Comparison of ENCODE assay signal across 8 mouse cellular contexts in the genomic region with DNA sequence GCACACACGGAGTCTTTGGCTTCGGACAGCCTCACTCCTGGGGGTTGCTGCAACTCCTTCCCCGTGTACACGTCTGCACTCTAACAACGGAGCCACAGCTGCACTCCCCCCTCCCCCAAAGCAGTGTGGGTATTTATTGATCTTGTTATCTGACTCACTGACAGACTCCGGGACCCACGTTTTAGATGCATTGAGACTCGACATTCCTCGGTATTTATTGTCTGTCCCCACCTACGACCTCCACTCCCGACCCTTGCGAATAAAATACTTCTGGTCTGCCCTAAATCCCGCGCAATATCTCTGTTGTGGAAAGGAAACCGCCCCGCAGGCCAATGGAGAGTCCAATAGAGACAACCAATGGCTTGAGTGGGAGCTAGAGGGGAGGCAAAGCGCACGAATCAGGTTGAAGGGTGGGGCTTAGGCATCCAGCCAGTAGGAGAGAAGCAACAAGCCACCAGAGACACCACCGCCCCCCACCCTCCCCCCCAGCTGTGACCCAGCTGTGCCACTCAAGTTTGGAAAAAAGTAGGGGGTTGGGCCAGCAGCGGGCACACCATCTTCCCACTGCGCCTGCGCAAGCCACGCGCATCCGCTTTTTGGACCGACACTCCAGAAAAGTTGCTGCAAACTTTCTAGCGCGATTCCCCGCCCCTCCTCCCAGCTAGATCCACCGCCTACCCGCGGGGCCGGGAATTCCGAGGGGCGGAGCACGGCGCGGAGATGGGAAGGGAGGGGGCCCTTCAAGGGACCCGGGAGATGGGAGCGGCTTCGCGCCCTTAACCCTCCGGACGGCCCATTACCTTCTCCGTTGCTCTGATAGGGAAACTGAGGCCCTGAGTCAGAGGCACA. TPM values are rescaled to one million over a fixed set of nuclear protein-coding genes. Genes with fewer than 3 reads are reported as not detected.
DNase-seq lines count a peak whose midpoint lies in the region; ATAC-seq and TF ChIP-seq lines count a peak whose summit lies in the region.

No protein-coding gene starts in this region.

- ATAC-seq in embryonic facial prominence, embryonic 14.5 days (ENCODE audit: low read depth): peak; percentile 85
- peak; percentile 85 for ATAC-seq in limb, embryonic 14.5 days (ENCODE audit: low FRiP score, low read depth)
- peak; percentile 69 for ATAC-seq in midbrain, embryonic 16.5 days

- TF ChIP-seq EP300 in heart, adult 2 months (IDR thresholded peaks at IDR 0.05; ENCODE audit: insufficient read depth, low read depth, low read length): peak; percentile 66; the same call in 1 of the 2 replicates

- H3K79me2 ChIP-seq in heart, adult 2 months (replicated peaks; ENCODE audit: control insufficient read depth, insufficient read depth, low read length): no peaks in the 10 kb centered on the region

- no peaks in the 10 kb centered on the region for H3K9me3 ChIP-seq in embryonic facial prominence, embryonic 14.5 days (ENCODE audit: control insufficient read depth, low read length)
- no peaks in the 10 kb centered on the region for H3K9me3 ChIP-seq in limb, embryonic 14.5 days (ENCODE audit: control insufficient read depth, low read length)
- H3K9me3 ChIP-seq in midbrain, embryonic 16.5 days (replicated peaks; ENCODE audit: control insufficient read depth, low read length, poor library complexity, severe bottlenecking): no peaks in the 10 kb centered on the region

- peak overlapping the region; percentile 95 for H3K9ac ChIP-seq in embryonic facial prominence, embryonic 14.5 days (ENCODE audit: low read depth, low read length)
- peak overlapping the region; percentile 89 for H3K9ac ChIP-seq in heart, adult 2 months (ENCODE audit: low read depth, low read length)
- peak overlapping the region; percentile 94 for H3K9ac ChIP-seq in limb, embryonic 14.5 days (ENCODE audit: low read depth, low read length, severe bottlenecking)
- peak overlapping the region; percentile 63 for H3K9ac ChIP-seq in midbrain, embryonic 16.5 days (ENCODE audit: low read depth, low read length)

- intact Hi-C loops in heart, adult 2 months (cut with DNase I): loop anchor here (1.0 kb wide), 1 partner anchor 25 kb away; no protein-coding TSS in a partner anchor

- peaks cover 40% of the 10 kb centered on the region for H3K36me3 ChIP-seq in embryonic facial prominence, embryonic 14.5 days (ENCODE audit: control insufficient read depth, insufficient read depth, low read length)
- no peaks in the 10 kb centered on the region; the same call in 1 of the 2 replicates for H3K36me3 ChIP-seq in heart, adult 2 months (ENCODE audit: control insufficient read depth, insufficient read depth, low read length)
- no peaks in the 10 kb centered on the region for H3K36me3 ChIP-seq in kidney, adult 2 months (ENCODE audit: control insufficient read depth, insufficient read depth, low read length)
- H3K36me3 ChIP-seq in limb, embryonic 14.5 days (ENCODE audit: control insufficient read depth, insufficient read depth, low read length): peaks cover 38% of the 10 kb centered on the region
- peaks cover 14% of the 10 kb centered on the region; the same call in 1 of the 2 replicates for H3K36me3 ChIP-seq in midbrain, embryonic 16.5 days (ENCODE audit: control insufficient read depth, insufficient read depth, low read length)

- peak overlapping the region; percentile 80 for H3K4me3 ChIP-seq in embryonic facial prominence, embryonic 14.5 days (ENCODE audit: low read depth, low read length)
- peak overlapping the region; percentile 85 for H3K4me3 ChIP-seq in heart, adult 2 months
- H3K4me3 ChIP-seq in kidney, adult 2 months (ENCODE audit: insufficient read depth, low read depth, low read length): peak overlapping the region; percentile 75
- peak overlapping the region; percentile 79 for H3K4me3 ChIP-seq in limb, embryonic 14.5 days (replicated peaks; ENCODE audit: low read length)
- H3K4me3 ChIP-seq in midbrain, embryonic 16.5 days (ENCODE audit: low read depth, low read length): peak overlapping the region; percentile 52

- peak overlapping the region; percentile 98 for H3K27ac ChIP-seq in embryonic facial prominence, embryonic 14.5 days (replicated peaks; ENCODE audit: low read depth, low read length)
- H3K27ac ChIP-seq in heart, adult 2 months: peak overlapping the region; percentile 96
- peak overlapping the region; percentile 95 for H3K27ac ChIP-seq in kidney, adult 2 months (ENCODE audit: insufficient read depth, low read depth, low read length)
- H3K27ac ChIP-seq in limb, embryonic 14.5 days (replicated peaks; ENCODE audit: low read depth, low read length): peak overlapping the region; percentile 98
- H3K27ac ChIP-seq in midbrain, embryonic 16.5 days (ENCODE audit: low read length): peak overlapping the region; percentile 60

- no peaks in the 10 kb centered on the region for H3K27me3 ChIP-seq in embryonic facial prominence, embryonic 14.5 days (replicated peaks; ENCODE audit: control insufficient read depth, insufficient read depth, low read length)
- no peaks in the 10 kb centered on the region for H3K27me3 ChIP-seq in heart, adult 2 months (ENCODE audit: control insufficient read depth, insufficient read depth, low read length)
- H3K27me3 ChIP-seq in kidney, adult 2 months (replicated peaks; ENCODE audit: control insufficient read depth, insufficient read depth, low read length): no peaks in the 10 kb centered on the region
- H3K27me3 ChIP-seq in limb, embryonic 14.5 days (ENCODE audit: control insufficient read depth, insufficient read depth, low read length): no peaks in the 10 kb centered on the region
- peaks cover 24% of the 10 kb centered on the region for H3K27me3 ChIP-seq in midbrain, embryonic 16.5 days (ENCODE audit: control insufficient read depth, insufficient read depth, low read depth, low read length)

- WGBS in embryonic facial prominence, embryonic 14.5 days: under 1% methylated on average over 37 of the region's 45 CpGs
- under 1% methylated on average over 45 of the region's 45 CpGs for WGBS in heart, adult 2 months
- WGBS in kidney, adult 2 months: under 1% methylated on average over 45 of the region's 45 CpGs
- 1% methylated on average over 42 of the region's 45 CpGs for WGBS in limb, embryonic 14.5 days
- WGBS in midbrain, embryonic 16.5 days: under 1% methylated on average over 44 of the region's 45 CpGs

- no peak for TF ChIP-seq CTCF in heart, adult 2 months (IDR thresholded peaks at IDR 0.05)
- no peak for TF ChIP-seq CTCF in kidney, adult 2 months (conservative IDR thresholded peaks at IDR 0.05; ENCODE audit: insufficient read depth, insufficient read length, low read depth, low read length)

- H3K4me2 ChIP-seq in embryonic facial prominence, embryonic 14.5 days (ENCODE audit: low read depth, low read length): peak overlapping the region; percentile 91
- peak overlapping the region; percentile 84 for H3K4me2 ChIP-seq in limb, embryonic 14.5 days (replicated peaks; ENCODE audit: low read depth, low read length, severe bottlenecking)
- peak overlapping the region; percentile 98 for H3K4me2 ChIP-seq in midbrain, embryonic 16.5 days (ENCODE audit: low read length)

- TF ChIP-seq POLR2A in heart, adult 2 months (IDR thresholded peaks at IDR 0.05; ENCODE audit: insufficient read depth, low read depth, low read length): peak; percentile 83
- peak; percentile 69 for TF ChIP-seq POLR2A in kidney, adult 2 months (IDR thresholded peaks at IDR 0.05; ENCODE audit: low read depth, low read length)
- TF ChIP-seq POLR2A in limb, embryonic 14.5 days (IDR thresholded peaks at IDR 0.05; ENCODE audit: borderline replicate concordance, extremely low read depth, insufficient read depth, insufficient read length): peak; percentile 85; the same call in 1 of the 2 replicates

- peaks cover 24% of the 10 kb centered on the region for H3K4me1 ChIP-seq in embryonic facial prominence, embryonic 14.5 days (ENCODE audit: control insufficient read depth, insufficient read depth, low read length)
- H3K4me1 ChIP-seq in heart, adult 2 months (ENCODE audit: control insufficient read depth, insufficient read depth, low read length): peaks cover 6% of the 10 kb centered on the region
- H3K4me1 ChIP-seq in kidney, adult 2 months (ENCODE audit: control insufficient read depth, insufficient read depth, low read length): no peaks in the 10 kb centered on the region
- peaks cover 37% of the 10 kb centered on the region for H3K4me1 ChIP-seq in limb, embryonic 14.5 days (ENCODE audit: control insufficient read depth, insufficient read depth, low read length)
- peaks cover 28% of the 10 kb centered on the region for H3K4me1 ChIP-seq in midbrain, embryonic 16.5 days (ENCODE audit: control insufficient read depth, insufficient read depth, low read length)

- DNase-seq in 3T3-L1 (ENCODE audit: low read depth, low spot score): peak; percentile 98
- peak; percentile 99 for DNase-seq in adrenal gland, adult 8-10 months
- peak; percentile 99 for DNase-seq in embryonic facial prominence, embryonic 14.5 days (ENCODE audit: low spot score)
- peak; percentile 96 to 98 for DNase-seq in heart, adult 2 months
- DNase-seq in kidney, adult 2 months: peak; percentile 99
- DNase-seq in limb, embryonic 14.5 days (ENCODE audit: low spot score): peak; percentile 98
- DNase-seq in spleen, postnatal 14 days (ENCODE audit: low spot score in 2 of 2): peak; percentile 63 to 69

RNA-seq across cellular contexts. Expression of gene Six5, which starts 0.6 kb away (rescaled TPM):
- total RNA-seq in adrenal gland, adult 8-10 months (2022): 10 to 100 TPM; 16.8 to 27.8 (median 20.2) TPM
- polyA plus RNA-seq in embryonic facial prominence, embryonic 14.5 days (2014; fragmentation: Nextera tagmentation; extraction: Ambion mirVana): 13.4 and 16.3 TPM in 2 replicates
- 1 to 10 TPM; 7.1 to 8.2 TPM for total RNA-seq in heart, adult 2 months (2021)
- 26.0 and 29.8 TPM in 2 replicates for polyA plus RNA-seq in heart, adult 2 months (2012; rRNA removed)
- 14.1 and 22.2 TPM in 2 replicates for polyA plus RNA-seq in kidney, adult 2 months (2012; rRNA removed)
- polyA plus RNA-seq in limb, embryonic 14.5 days (2012; rRNA removed): 103 and 157 TPM in 2 replicates
- 19.1 and 20.3 TPM in 2 replicates for polyA plus RNA-seq in limb, embryonic 14.5 days (2014; fragmentation: Nextera tagmentation; extraction: Ambion mirVana)
- polyA plus RNA-seq in midbrain, embryonic 16.5 days (2015; fragmentation: Nextera tagmentation; extraction: Ambion mirVana): 1.5 and 1.6 TPM in 2 replicates

RNA-seq across cellular contexts. Expression of gene Dmpk, which starts 10.1 kb away (rescaled TPM):
- 100 to 1,000 TPM; 118 to 287 (median 209) TPM for total RNA-seq in adrenal gland, adult 8-10 months (2022)
- 43.3 and 58.2 TPM in 2 replicates for polyA plus RNA-seq in embryonic facial prominence, embryonic 14.5 days (2014; fragmentation: Nextera tagmentation; extraction: Ambion mirVana)
- 100 to 1,000 TPM; 482 to 516 TPM for total RNA-seq in heart, adult 2 months (2021)
- polyA plus RNA-seq in heart, adult 2 months (2012; rRNA removed): 1,225 and 1,460 TPM in 2 replicates
- polyA plus RNA-seq in kidney, adult 2 months (2012; rRNA removed): 52.7 and 53.0 TPM in 2 replicates
- polyA plus RNA-seq in limb, embryonic 14.5 days (2012; rRNA removed): 143 and 177 TPM in 2 replicates
- polyA plus RNA-seq in limb, embryonic 14.5 days (2014; fragmentation: Nextera tagmentation; extraction: Ambion mirVana): 33.1 and 37.1 TPM in 2 replicates
- polyA plus RNA-seq in midbrain, embryonic 16.5 days (2015; fragmentation: Nextera tagmentation; extraction: Ambion mirVana): 6.9 and 8.1 TPM in 2 replicates

RNA-seq across cellular contexts. Expression of gene Dmwd, which starts 17.7 kb away (rescaled TPM):
- 10 to 100 TPM; 54.9 to 74.1 (median 62.4) TPM for total RNA-seq in adrenal gland, adult 8-10 months (2022)
- 20.2 and 22.6 TPM in 2 replicates for polyA plus RNA-seq in embryonic facial prominence, embryonic 14.5 days (2014; fragmentation: Nextera tagmentation; extraction: Ambion mirVana)
- 10 to 100 TPM; 47.8 to 54.9 TPM for total RNA-seq in heart, adult 2 months (2021)
- 70.9 and 79.4 TPM in 2 replicates for polyA plus RNA-seq in heart, adult 2 months (2012; rRNA removed)
- polyA plus RNA-seq in kidney, adult 2 months (2012; rRNA removed): 59.8 and 76.3 TPM in 2 replicates
- polyA plus RNA-seq in limb, embryonic 14.5 days (2012; rRNA removed): 126 and 167 TPM in 2 replicates
- 21.8 and 26.5 TPM in 2 replicates for polyA plus RNA-seq in limb, embryonic 14.5 days (2014; fragmentation: Nextera tagmentation; extraction: Ambion mirVana)
- polyA plus RNA-seq in midbrain, embryonic 16.5 days (2015; fragmentation: Nextera tagmentation; extraction: Ambion mirVana): 28.4 and 28.7 TPM in 2 replicates

RNA-seq across cellular contexts. Expression of gene Gm4969, which starts 24.4 kb away (rescaled TPM):
- not detected for total RNA-seq in adrenal gland, adult 8-10 months (2022)
- polyA plus RNA-seq in embryonic facial prominence, embryonic 14.5 days (2014; fragmentation: Nextera tagmentation; extraction: Ambion mirVana): 1.7 and 2.6 TPM in 2 replicates
- not detected for total RNA-seq in heart, adult 2 months (2021)
- 0.09 TPM in 1 of 2 replicates, not detected in the other for polyA plus RNA-seq in heart, adult 2 months (2012; rRNA removed)
- 0.03 and 0.04 TPM in 2 replicates for polyA plus RNA-seq in kidney, adult 2 months (2012; rRNA removed)
- polyA plus RNA-seq in limb, embryonic 14.5 days (2012; rRNA removed): 7.0 and 7.7 TPM in 2 replicates
- polyA plus RNA-seq in limb, embryonic 14.5 days (2014; fragmentation: Nextera tagmentation; extraction: Ambion mirVana): 2.5 and 4.0 TPM in 2 replicates
- polyA plus RNA-seq in midbrain, embryonic 16.5 days (2015; fragmentation: Nextera tagmentation; extraction: Ambion mirVana): 8.2 and 9.5 TPM in 2 replicates

RNA-seq across cellular contexts. Expression of gene Fbxo46, which starts 25.9 kb away (rescaled TPM):
- total RNA-seq in adrenal gland, adult 8-10 months (2022): 10 to 100 TPM; 13.6 to 17.6 (median 16.1) TPM
- polyA plus RNA-seq in embryonic facial prominence, embryonic 14.5 days (2014; fragmentation: Nextera tagmentation; extraction: Ambion mirVana): 9.1 and 9.2 TPM in 2 replicates
- 1 to 10 TPM; 4.5 to 5.2 TPM for total RNA-seq in heart, adult 2 months (2021)
- 3.3 and 5.4 TPM in 2 replicates for polyA plus RNA-seq in heart, adult 2 months (2012; rRNA removed)
- 9.2 and 9.5 TPM in 2 replicates for polyA plus RNA-seq in kidney, adult 2 months (2012; rRNA removed)
- 10.6 and 14.6 TPM in 2 replicates for polyA plus RNA-seq in limb, embryonic 14.5 days (2012; rRNA removed)
- 9.9 and 11.2 TPM in 2 replicates for polyA plus RNA-seq in limb, embryonic 14.5 days (2014; fragmentation: Nextera tagmentation; extraction: Ambion mirVana)
- polyA plus RNA-seq in midbrain, embryonic 16.5 days (2015; fragmentation: Nextera tagmentation; extraction: Ambion mirVana): 18.2 and 21.1 TPM in 2 replicates

Comparison
In these comparisons a context has a peak if more than half of its experiments do, and no peak if none do; other contexts are left out.
1. Peak in every context shown above with its lines: DNase-seq, ATAC-seq, H3K4me3 ChIP-seq and H3K27ac ChIP-seq.